Mouse (Mus musculus): ENCODE measurements around the gene Adcy3. TPM values are rescaled to one million over a fixed set of nuclear protein-coding genes. Genes with fewer than 3 reads are reported as not detected.

Gene Adcy3
- 10.7 and 14.4 TPM in 2 replicates for polyA plus RNA-seq (2014; fragmentation: Nextera tagmentation; extraction: Ambion mirVana)

GRCm38 (mm10) chr12:4132941-4133846 lies at the start of gene Adcy3:
Adcy3 (plus strand) TSS chr12:4133103.
- Histone ChIP-seq H3K9me3 (ENCODE audit: low read depth, low read length) (no peaks in the 10 kb centered on the region), H3K27me3 (ENCODE audit: insufficient read depth, low read length) (no peaks in the 10 kb centered on the region), H3K27ac (ENCODE audit: low read depth) (peak within 1 kb of the TSS; percentile 71), H3K4me1 (ENCODE audit: insufficient read depth) (0 out of 2 replicates have a peak, but pooled peaks cover 4% of the 10 kb centered on the region), H3K4me3 (ENCODE audit: low read depth, low read length) (peak within 1 kb of the TSS; percentile 58), H3K4me2 (peak within 1 kb of the TSS; percentile 89), H3K36me3 (ENCODE audit: insufficient read depth) (peaks cover 6% of the 10 kb centered on the region; the same call in 1 of the 2 replicates), H3K9ac (peak within 1 kb of the TSS; percentile 68)
- WGBS, result under 1% methylated on average over 77 of the region's 83 CpGs
- ATAC-seq (ENCODE audit: insufficient read depth) (peak; percentile 92), DNase-seq (peak; percentile 84)
- TF ChIP-seq CTCF (IDR thresholded peaks at IDR 0.05; ENCODE audit: low read depth), result no peak

DNA sequence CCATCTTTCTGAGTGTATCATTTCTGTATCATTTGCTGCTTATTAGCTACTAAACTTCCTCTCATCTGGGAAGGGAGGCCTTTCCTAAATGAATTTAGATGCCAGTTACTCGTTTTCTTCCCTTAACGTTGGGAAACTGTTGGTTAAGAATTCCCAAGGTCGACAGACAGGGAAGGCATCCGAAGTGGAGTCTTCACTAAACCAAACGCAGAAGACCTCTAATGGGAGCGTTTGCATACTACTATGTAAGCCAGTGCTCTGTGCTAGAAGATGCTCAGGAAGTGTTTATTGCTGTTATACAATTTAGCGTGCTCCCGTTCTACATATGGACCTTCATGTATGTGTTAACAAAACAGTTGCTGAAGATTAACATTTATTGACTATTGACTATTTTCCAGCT lies 49.5 kb upstream of the Adcy3 start:
- no peaks in the 10 kb centered on the region for H3K9me3 ChIP-seq (ENCODE audit: low read depth, low read length)
- no peak overlapping the region; the same call in 1 of the 2 replicates for H3K9ac ChIP-seq
- WGBS, result 57% methylated on average over 8 of the region's 8 CpGs
- ATAC-seq (ENCODE audit: insufficient read depth), result no peak
- peak overlapping the region; percentile 95; the same call in 1 of the 2 replicates for H3K27ac ChIP-seq (ENCODE audit: low read depth)
- DNase-seq, result no peak
- H3K27me3 ChIP-seq (ENCODE audit: insufficient read depth, low read length), result no peaks in the 10 kb centered on the region
- H3K36me3 ChIP-seq (ENCODE audit: insufficient read depth), result peaks cover 20% of the 10 kb centered on the region
- no peaks in the 10 kb centered on the region; the same call in 1 of the 2 replicates for H3K4me1 ChIP-seq (ENCODE audit: insufficient read depth)
- H3K4me3 ChIP-seq (ENCODE audit: low read depth, low read length), result peak overlapping the region; percentile 54; the same call in 1 of the 2 replicates
- peak overlapping the region; percentile 72 for H3K4me2 ChIP-seq
- no peak for TF ChIP-seq CTCF (IDR thresholded peaks at IDR 0.05; ENCODE audit: low read depth)

GRCm38 (mm10) chr12:4107383-4107782 lies 25.5 kb upstream of the Adcy3 start:
- ATAC-seq (ENCODE audit: insufficient read depth), result peak; percentile 63
- Histone ChIP-seq H3K27ac (ENCODE audit: low read depth) (no peak overlapping the region), H3K27me3 (ENCODE audit: insufficient read depth, low read length) (no peaks in the 10 kb centered on the region), H3K9me3 (ENCODE audit: low read depth, low read length) (no peaks in the 10 kb centered on the region), H3K4me2 (no peak overlapping the region), H3K4me3 (ENCODE audit: low read depth, low read length) (no peak overlapping the region), H3K9ac (no peak overlapping the region), H3K36me3 (ENCODE audit: insufficient read depth) (peaks cover 49% of the 10 kb centered on the region), H3K4me1 (ENCODE audit: insufficient read depth) (no peaks in the 10 kb centered on the region)
- DNase-seq, result peak; percentile 86
- peak; percentile 89 for TF ChIP-seq CTCF (IDR thresholded peaks at IDR 0.05; ENCODE audit: low read depth)
- WGBS, result 71% methylated on average over 4 of the region's 4 CpGs

GRCm38 (mm10) chr12:4116132-4116531 lies 16.8 kb upstream of the Adcy3 start:
- no peaks in the 10 kb centered on the region for H3K4me1 ChIP-seq (ENCODE audit: insufficient read depth)
- peak; percentile 44; the same call in 1 of the 2 replicates for ATAC-seq (ENCODE audit: insufficient read depth)
- 0 out of 2 replicates have a peak overlapping the region, but pooled peaks have one; percentile 12 for H3K27ac ChIP-seq (ENCODE audit: low read depth)
- no peaks in the 10 kb centered on the region for H3K9me3 ChIP-seq (ENCODE audit: low read depth, low read length)
- H3K36me3 ChIP-seq (ENCODE audit: insufficient read depth), result no peaks in the 10 kb centered on the region
- H3K27me3 ChIP-seq (ENCODE audit: insufficient read depth, low read length), result no peaks in the 10 kb centered on the region
- DNase-seq, result peak; percentile 27
- no peak for TF ChIP-seq CTCF (IDR thresholded peaks at IDR 0.05; ENCODE audit: low read depth)
- WGBS, result 54% methylated on average over 9 of the region's 9 CpGs
- H3K9ac ChIP-seq, result no peak overlapping the region
- H3K4me2 ChIP-seq, result no peak overlapping the region
- H3K4me3 ChIP-seq (ENCODE audit: low read depth, low read length), result no peak overlapping the region

- no peak for ATAC-seq (ENCODE audit: insufficient read depth)
- DNase-seq, result no peak
- H3K27me3 ChIP-seq (ENCODE audit: insufficient read depth, low read length), result no peaks in the 10 kb centered on the region
- H3K36me3 ChIP-seq (ENCODE audit: insufficient read depth), result no peaks in the 10 kb centered on the region
- no peak for TF ChIP-seq CTCF (IDR thresholded peaks at IDR 0.05; ENCODE audit: low read depth)
- no peaks in the 10 kb centered on the region for H3K9me3 ChIP-seq (ENCODE audit: low read depth, low read length)
- 81% methylated on average over 3 of the region's 3 CpGs for WGBS
- H3K4me1 ChIP-seq (ENCODE audit: insufficient read depth), result no peaks in the 10 kb centered on the region
- H3K27ac ChIP-seq (ENCODE audit: low read depth), result no peak overlapping the region
- no peak overlapping the region for H3K9ac ChIP-seq
- no peak overlapping the region for H3K4me3 ChIP-seq (ENCODE audit: low read depth, low read length)
- H3K4me2 ChIP-seq, result no peak overlapping the region
These were observed 15.8 kb upstream of the Adcy3 start for GRCm38 (mm10) chr12:4117136-4117535.

- no peaks in the 10 kb centered on the region for H3K9me3 ChIP-seq (ENCODE audit: low read depth, low read length)
- no peak for ATAC-seq (ENCODE audit: insufficient read depth)
- H3K9ac ChIP-seq, result no peak overlapping the region
- DNase-seq, result no peak
- no peaks in the 10 kb centered on the region for H3K36me3 ChIP-seq (ENCODE audit: insufficient read depth)
- H3K27ac ChIP-seq (ENCODE audit: low read depth), result no peak overlapping the region
- no peak overlapping the region for H3K4me3 ChIP-seq (ENCODE audit: low read depth, low read length)
- TF ChIP-seq CTCF (IDR thresholded peaks at IDR 0.05; ENCODE audit: low read depth), result no peak
- no peaks in the 10 kb centered on the region for H3K27me3 ChIP-seq (ENCODE audit: insufficient read depth, low read length)
- H3K4me1 ChIP-seq (ENCODE audit: insufficient read depth), result no peaks in the 10 kb centered on the region
- no peak overlapping the region for H3K4me2 ChIP-seq
- WGBS, result 72% methylated on average over 4 of the region's 4 CpGs
These were observed 15.3 kb upstream of the Adcy3 start for GRCm38 (mm10) chr12:4117579-4117978.

DNA sequence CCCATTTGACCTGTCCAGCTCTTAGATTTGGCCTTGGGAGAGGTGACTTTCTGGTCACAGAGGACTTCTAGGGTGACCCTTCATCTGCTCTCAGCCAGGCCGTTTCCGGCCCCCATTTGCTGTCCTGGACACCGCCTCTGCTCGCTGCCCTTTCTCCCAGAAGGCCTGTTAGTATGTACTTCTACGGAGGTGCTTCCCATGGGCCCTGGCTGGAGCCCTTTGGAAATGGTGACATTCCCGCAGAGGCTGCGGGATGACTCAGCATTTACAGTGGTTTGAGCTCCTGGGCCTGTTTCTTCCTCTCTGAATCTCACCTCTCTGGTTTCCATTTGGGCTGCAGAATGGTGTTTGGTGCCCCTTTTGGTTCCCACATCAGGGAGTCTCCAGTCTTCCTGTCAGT lies 5.6 kb upstream of the Adcy3 start:
- Histone ChIP-seq H3K4me1 (ENCODE audit: insufficient read depth) (no peaks in the 10 kb centered on the region), H3K9ac (no peak overlapping the region), H3K4me3 (ENCODE audit: low read depth, low read length) (no peak overlapping the region), H3K36me3 (ENCODE audit: insufficient read depth) (no peaks in the 10 kb centered on the region), H3K4me2 (no peak overlapping the region), H3K27me3 (ENCODE audit: insufficient read depth, low read length) (no peaks in the 10 kb centered on the region), H3K27ac (ENCODE audit: low read depth) (no peak overlapping the region), H3K9me3 (ENCODE audit: low read depth, low read length) (no peaks in the 10 kb centered on the region)
- no peak for DNase-seq
- WGBS, result 63% methylated on average over 7 of the region's 7 CpGs
- ATAC-seq (ENCODE audit: insufficient read depth), result no peak
- no peak for TF ChIP-seq CTCF (IDR thresholded peaks at IDR 0.05; ENCODE audit: low read depth)
